Mouse (Mus musculus) R1 (cell line): ENCODE measurements around the gene Spata4.

ENCODE experiments used
- DNase-seq: peaks from one replicate; pipeline ENCODE4 v3.0.0-alpha.2; 2018; ENCODE audit warnings: low read depth, low spot score

The Spata4 gene

GRCm38 (mm10) chr8:54600671-54601251, at the start of gene Spata4:
Gene Spata4 (plus strand): TSS chr8:54600781.
- DNase-seq: peak; percentile 85

GRCm38 (mm10) chr8:54554921-54555320, 45.7 kb upstream of the Spata4 start:
- no peak for DNase-seq

DNA sequence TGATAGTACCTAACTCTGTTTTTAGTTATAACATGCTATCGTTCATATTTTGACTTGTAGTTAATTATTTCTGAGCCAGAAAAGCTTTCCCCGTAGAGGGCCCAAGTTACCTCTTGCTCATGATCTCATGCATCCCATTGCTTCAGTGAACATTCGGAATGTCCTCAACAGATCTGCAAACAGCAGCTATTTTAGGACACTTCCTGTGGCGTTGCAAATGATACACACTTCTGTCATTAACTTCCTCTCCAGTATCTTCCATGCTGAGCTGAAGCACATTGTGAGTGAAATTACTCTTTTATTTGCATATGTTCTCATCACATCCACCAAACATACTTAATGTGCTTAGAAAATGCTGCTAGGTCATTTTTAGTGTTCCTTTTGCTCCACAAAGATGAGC, 38.4 kb upstream of the Spata4 start:
- no peak for DNase-seq

- peak; percentile 13 for DNase-seq
Observed at GRCm38 (mm10) chr8:54565181-54565580, 35.4 kb upstream of the Spata4 start.

DNA sequence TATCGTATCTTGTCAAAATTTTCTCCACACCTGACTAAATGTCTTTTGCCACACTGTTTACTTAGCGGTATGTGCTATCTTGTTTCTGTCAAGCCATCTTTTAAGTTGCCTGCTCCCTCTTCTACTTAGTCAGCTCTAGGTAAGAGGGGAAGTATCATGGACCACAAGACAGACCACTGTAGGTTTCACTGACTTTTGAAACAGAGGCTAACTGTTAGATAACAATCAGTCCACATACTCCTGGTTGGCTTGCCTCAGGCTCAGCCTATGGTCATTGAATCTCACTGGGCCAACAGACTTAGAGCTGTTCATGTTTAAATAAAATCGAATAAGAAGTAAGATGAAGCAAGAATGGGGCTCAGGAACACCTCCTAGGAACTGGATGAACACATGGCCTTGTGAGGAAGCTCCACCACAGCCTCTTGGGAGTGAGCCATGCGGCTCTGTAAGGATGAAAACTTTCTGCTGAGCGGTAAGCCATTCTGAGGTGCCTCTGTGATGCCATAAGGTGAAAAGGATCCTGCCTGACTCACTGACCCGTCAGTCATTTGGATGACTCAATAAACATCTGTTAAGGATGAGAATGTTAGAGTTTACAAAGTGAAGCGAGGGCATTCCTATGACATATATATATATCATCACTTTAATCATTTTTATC, 34.8 kb upstream of the Spata4 start:
- DNase-seq: no peak

DNA sequence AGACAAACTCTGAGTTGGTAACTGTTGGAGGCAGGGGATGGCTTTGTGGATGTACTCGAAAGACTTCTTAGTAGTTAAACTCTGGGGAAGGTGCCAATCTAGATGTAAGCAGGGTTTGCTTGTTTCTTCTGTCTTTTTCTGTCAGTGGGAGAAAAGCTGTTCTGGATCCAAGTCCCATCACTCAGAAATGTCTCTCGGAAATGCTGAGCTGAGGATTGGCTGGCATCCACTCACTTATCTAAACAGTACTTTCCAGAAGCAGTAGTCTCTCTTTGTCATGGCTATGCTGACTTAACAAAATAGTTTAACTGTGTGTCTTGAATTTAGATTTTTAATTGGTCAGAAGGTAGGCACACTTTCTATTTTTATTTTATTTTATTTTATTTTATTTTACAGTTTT, 33.4 kb upstream of the Spata4 start:
- DNase-seq: no peak

DNA sequence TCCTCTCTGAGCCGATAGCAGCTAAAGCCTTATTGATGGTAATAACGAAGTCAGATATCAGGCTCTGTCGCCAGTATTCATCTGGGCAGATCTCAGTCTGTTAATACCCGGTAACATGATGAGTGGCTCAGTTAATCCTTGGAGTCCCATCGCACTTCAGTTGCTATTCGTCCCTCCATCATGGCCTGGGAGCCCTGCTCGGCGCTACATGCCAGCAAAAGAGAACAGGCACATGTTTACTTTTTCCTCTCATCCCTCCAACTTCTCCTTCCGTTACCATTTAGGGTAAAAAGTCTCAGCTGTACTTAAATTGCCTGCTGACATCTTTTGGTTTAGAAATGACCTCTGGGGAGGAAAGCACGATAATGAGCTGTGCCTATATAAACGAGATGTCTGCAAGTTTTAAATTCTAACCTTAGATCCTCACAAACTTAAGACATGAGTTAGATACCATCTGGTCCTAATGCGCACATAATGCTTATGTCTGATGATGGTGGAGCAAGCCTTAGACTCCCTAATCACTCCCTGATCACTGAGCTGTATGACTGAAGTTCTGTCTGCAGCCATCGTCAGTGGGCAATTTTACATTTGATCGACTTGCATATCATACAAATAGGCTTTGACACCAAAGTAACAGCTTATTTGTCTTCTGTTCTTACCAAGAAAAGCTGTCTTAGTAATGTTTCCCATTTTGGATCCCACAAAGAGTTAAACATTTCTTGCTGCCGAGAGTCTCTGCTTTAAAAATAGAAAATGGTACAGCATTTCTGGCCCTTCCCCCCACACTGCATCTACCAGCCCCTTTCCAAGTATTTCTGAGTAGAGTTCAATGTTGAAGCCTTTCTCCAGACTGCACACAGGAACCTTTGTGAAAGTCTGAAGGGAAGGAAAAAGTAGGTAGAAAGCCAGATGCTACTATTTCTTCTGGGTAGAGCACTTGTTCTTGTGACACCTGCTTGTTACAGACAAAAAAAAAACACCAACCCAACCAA, 29.7 kb upstream of the Spata4 start:
- DNase-seq: no peak

DNA sequence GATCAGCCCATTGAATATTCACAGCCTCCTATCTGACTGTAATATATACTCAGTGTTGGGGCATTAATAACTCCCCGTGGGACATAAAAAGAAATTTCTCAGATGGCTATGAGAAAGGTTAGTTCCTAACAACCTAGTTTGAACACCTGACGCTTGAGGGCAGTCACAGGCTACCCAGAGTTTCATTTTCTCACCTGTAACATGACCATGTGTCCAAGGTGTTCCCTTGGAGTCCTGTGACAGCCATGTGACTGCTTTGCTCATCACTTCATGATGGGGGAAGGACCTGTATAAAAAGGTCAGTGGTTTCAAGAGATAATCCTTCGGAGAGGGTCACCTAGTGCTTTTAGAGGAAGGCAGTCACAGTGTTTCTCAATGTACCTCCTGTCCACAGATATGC, 19.1 kb upstream of the Spata4 start:
- DNase-seq: peak; percentile 6

- no peak for DNase-seq
Observed at GRCm38 (mm10) chr8:54582886-54583285, 17.7 kb upstream of the Spata4 start.

GRCm38 (mm10) chr8:54594634-54595033, 5.9 kb upstream of the Spata4 start:
- peak; percentile 5 for DNase-seq

GRCm38 (mm10) chr8:54596051-54596450, 4.5 kb upstream of the Spata4 start:
- peak; percentile 57 for DNase-seq

GRCm38 (mm10) chr8:54596940-54597339, 3.6 kb upstream of the Spata4 start:
- DNase-seq: no peak

DNA sequence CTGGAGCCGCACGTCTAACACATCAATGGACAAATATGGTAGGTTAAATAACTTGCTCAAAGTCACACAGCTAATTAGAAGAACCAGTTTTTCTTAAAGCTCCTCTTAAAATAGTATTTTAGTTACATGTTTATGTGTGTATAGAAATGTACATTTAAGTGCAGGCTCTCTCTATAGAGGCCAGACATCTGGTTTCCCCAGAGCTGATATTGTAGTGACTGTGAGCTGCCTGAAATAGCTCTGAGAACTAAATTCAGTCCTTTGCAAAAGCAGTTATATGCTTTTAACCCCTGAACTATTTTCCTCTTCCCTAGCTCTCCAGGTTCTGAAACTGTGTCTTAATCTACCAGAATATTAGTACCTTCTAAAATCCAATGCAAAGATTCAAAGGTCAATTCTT, 3.2 kb upstream of the Spata4 start:
- DNase-seq: no peak

DNA sequence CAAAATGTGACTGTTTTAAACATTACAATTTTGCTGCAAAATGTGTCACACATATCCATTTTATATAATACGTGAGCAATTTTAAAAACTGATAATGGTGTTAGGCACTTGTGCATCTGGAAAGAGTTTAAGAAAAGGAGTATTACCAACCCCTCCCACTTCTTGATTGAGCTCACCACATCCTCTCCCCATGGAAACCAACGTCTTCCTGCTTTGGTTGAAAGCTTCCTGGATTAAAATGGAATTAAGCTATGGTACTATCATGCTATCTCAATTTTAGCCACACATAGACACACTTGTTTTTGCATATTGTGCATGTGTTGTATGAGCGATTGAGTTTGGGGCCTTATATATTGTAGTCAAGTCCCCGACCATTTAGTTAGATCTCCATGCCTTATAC, 2.9 kb downstream of the Spata4 start:
- DNase-seq: no peak

GRCm38 (mm10) chr8:54609336-54609735, 8.8 kb downstream of the Spata4 start:
- no peak for DNase-seq

- DNase-seq: no peak
Observed at GRCm38 (mm10) chr8:54610238-54610637, 9.7 kb downstream of the Spata4 start.

GRCm38 (mm10) chr8:54616710-54617109, 16.1 kb downstream of the Spata4 start:
- DNase-seq: peak; percentile 65

- DNase-seq: no peak
Observed at GRCm38 (mm10) chr8:54638634-54639033, 38.1 kb downstream of the Spata4 start.
